Mouse (Mus musculus): ENCODE measurements around the gene Mroh2a. TPM values are rescaled to one million over a fixed set of nuclear protein-coding genes. Genes with fewer than 3 reads are reported as not detected.

The Mroh2a gene
- total RNA-seq, 1 experiment, result 0.76 TPM

GRCm38 (mm10) chr1:88286136-88286845, 59.5 kb downstream of the Mroh2a start:
- no peaks in the 10 kb centered on the region for H3K9me3 ChIP-seq (ENCODE audit: control insufficient read depth, insufficient read depth, low read depth, low read length)
- no peak overlapping the region for H3K4me3 ChIP-seq (ENCODE audit: insufficient read depth in 1 of 2, low read depth in 1 of 2, low read length in 2 of 2, poor library complexity in 1 of 2, severe bottlenecking in 1 of 2)
- no peak overlapping the region for H3K27ac ChIP-seq (ENCODE audit: insufficient read depth, low read depth, low read length, poor library complexity, severe bottlenecking)
- H3K4me1 ChIP-seq (ENCODE audit: control insufficient read depth in 2 of 2, insufficient read depth in 2 of 2, low read length in 2 of 2, poor library complexity in 1 of 2), result no peaks in the 10 kb centered on the region
- in situ Hi-C loops (cut with MboI; ENCODE audit: low sequenced_read_pairs in 2 of 2, unreplicated experiment in 2 of 2), result no loop called here
- TF ChIP-seq ZNF384 (IDR thresholded peaks at IDR 0.05; ENCODE audit: low read depth, low read length), result no peak
- TF ChIP-seq ZC3H11A (IDR thresholded peaks at IDR 0.05; ENCODE audit: borderline replicate concordance, low read depth, low read length), result no peak
- TF ChIP-seq CHD2 (IDR thresholded peaks at IDR 0.05; ENCODE audit: low read depth, low read length), result no peak
- H3K9ac ChIP-seq (ENCODE audit: insufficient read depth, low read depth, low read length, poor library complexity, severe bottlenecking), result no peak overlapping the region
- no peak for DNase-seq (ENCODE audit: low read depth, low spot score)
- H3K36me3 ChIP-seq (ENCODE audit: control insufficient read depth, insufficient read depth, low read length, poor library complexity, severe bottlenecking), result no peaks in the 10 kb centered on the region

- Histone ChIP-seq H3K4me3 (ENCODE audit: insufficient read depth in 1 of 2, low read depth in 1 of 2, low read length in 2 of 2, poor library complexity in 1 of 2, severe bottlenecking in 1 of 2) (no peak overlapping the region), H3K27ac (ENCODE audit: insufficient read depth, low read depth, low read length, poor library complexity, severe bottlenecking) (no peak overlapping the region), H3K9ac (ENCODE audit: insufficient read depth, low read depth, low read length, poor library complexity, severe bottlenecking) (no peak overlapping the region), H3K9me3 (ENCODE audit: control insufficient read depth, insufficient read depth, low read depth, low read length) (no peaks in the 10 kb centered on the region), H3K4me1 (ENCODE audit: control insufficient read depth in 2 of 2, insufficient read depth in 2 of 2, low read length in 2 of 2, poor library complexity in 1 of 2) (no peaks in the 10 kb centered on the region), H3K36me3 (ENCODE audit: control insufficient read depth, insufficient read depth, low read length, poor library complexity, severe bottlenecking) (no peaks in the 10 kb centered on the region)
- TF ChIP-seq ZC3H11A (IDR thresholded peaks at IDR 0.05; ENCODE audit: borderline replicate concordance, low read depth, low read length) (no peak), HCFC1 (IDR thresholded peaks at IDR 0.05; ENCODE audit: borderline replicate concordance, insufficient read depth, low read length) (no peak), CHD2 (IDR thresholded peaks at IDR 0.05; ENCODE audit: low read depth, low read length) (no peak), ZNF384 (IDR thresholded peaks at IDR 0.05; ENCODE audit: low read depth, low read length) (no peak), MAFK (IDR thresholded peaks at IDR 0.05; ENCODE audit: insufficient read depth, low read depth, low read length) (no peak)
- DNase-seq (ENCODE audit: low read depth, low spot score), result no peak
- in situ Hi-C loops (cut with MboI; ENCODE audit: low sequenced_read_pairs in 2 of 2, unreplicated experiment in 2 of 2), result no loop called here
Measured at GRCm38 (mm10) chr1:88286887-88287696, 60.3 kb downstream of the Mroh2a start.

GRCm38 (mm10) chr1:88287697-88287980, 60.9 kb downstream of the Mroh2a start:
- H3K36me3 ChIP-seq (ENCODE audit: control insufficient read depth, insufficient read depth, low read length, poor library complexity, severe bottlenecking), result no peaks in the 10 kb centered on the region
- peak; percentile 54 for DNase-seq (ENCODE audit: low read depth, low spot score)
- in situ Hi-C loops (cut with MboI; ENCODE audit: low sequenced_read_pairs in 2 of 2, unreplicated experiment in 2 of 2), result no loop called here
- H3K9me3 ChIP-seq (ENCODE audit: control insufficient read depth, insufficient read depth, low read depth, low read length), result no peaks in the 10 kb centered on the region
- no peak overlapping the region for H3K9ac ChIP-seq (ENCODE audit: insufficient read depth, low read depth, low read length, poor library complexity, severe bottlenecking)
- TF ChIP-seq ZNF384 (IDR thresholded peaks at IDR 0.05; ENCODE audit: low read depth, low read length) (no peak), MAFK (IDR thresholded peaks at IDR 0.05; ENCODE audit: insufficient read depth, low read depth, low read length) (no peak), CHD2 (IDR thresholded peaks at IDR 0.05; ENCODE audit: low read depth, low read length) (no peak), HCFC1 (IDR thresholded peaks at IDR 0.05; ENCODE audit: borderline replicate concordance, insufficient read depth, low read length) (no peak), ZC3H11A (IDR thresholded peaks at IDR 0.05; ENCODE audit: borderline replicate concordance, low read depth, low read length) (peak; percentile 75)
- H3K27ac ChIP-seq (ENCODE audit: insufficient read depth, low read depth, low read length, poor library complexity, severe bottlenecking), result no peak overlapping the region
- no peaks in the 10 kb centered on the region for H3K4me1 ChIP-seq (ENCODE audit: control insufficient read depth in 2 of 2, insufficient read depth in 2 of 2, low read length in 2 of 2, poor library complexity in 1 of 2)
- H3K4me3 ChIP-seq (ENCODE audit: insufficient read depth in 1 of 2, low read depth in 1 of 2, low read length in 2 of 2, poor library complexity in 1 of 2, severe bottlenecking in 1 of 2), result no peak overlapping the region

- Histone ChIP-seq H3K4me3 (ENCODE audit: insufficient read depth in 1 of 2, low read depth in 1 of 2, low read length in 2 of 2, poor library complexity in 1 of 2, severe bottlenecking in 1 of 2) (no peak overlapping the region), H3K9me3 (ENCODE audit: control insufficient read depth, insufficient read depth, low read depth, low read length) (no peaks in the 10 kb centered on the region), H3K9ac (ENCODE audit: insufficient read depth, low read depth, low read length, poor library complexity, severe bottlenecking) (no peak overlapping the region), H3K27ac (ENCODE audit: insufficient read depth, low read depth, low read length, poor library complexity, severe bottlenecking) (no peak overlapping the region), H3K4me1 (ENCODE audit: control insufficient read depth in 2 of 2, insufficient read depth in 2 of 2, low read length in 2 of 2, poor library complexity in 1 of 2) (no peaks in the 10 kb centered on the region), H3K36me3 (ENCODE audit: control insufficient read depth, insufficient read depth, low read length, poor library complexity, severe bottlenecking) (no peaks in the 10 kb centered on the region)
- in situ Hi-C loops (cut with MboI; ENCODE audit: low sequenced_read_pairs in 2 of 2, unreplicated experiment in 2 of 2), result no loop called here
- DNase-seq (ENCODE audit: low read depth, low spot score), result no peak
- no peak for TF ChIP-seq ZNF384 (IDR thresholded peaks at IDR 0.05; ENCODE audit: low read depth, low read length)
- TF ChIP-seq HCFC1 (IDR thresholded peaks at IDR 0.05; ENCODE audit: borderline replicate concordance, insufficient read depth, low read length), result no peak
- no peak for TF ChIP-seq CHD2 (IDR thresholded peaks at IDR 0.05; ENCODE audit: low read depth, low read length)
- TF ChIP-seq MAFK (IDR thresholded peaks at IDR 0.05; ENCODE audit: insufficient read depth, low read depth, low read length), result no peak
- TF ChIP-seq ZC3H11A (IDR thresholded peaks at IDR 0.05; ENCODE audit: borderline replicate concordance, low read depth, low read length), result no peak
Measured at GRCm38 (mm10) chr1:88288056-88288788, 61.4 kb downstream of the Mroh2a start.

All from ES-E14 (cell line).